In genomic region chr8:94010101-94010705, GRCm38 (mm10) we compare ENCODE assay signal across 10 mouse cellular contexts. TPM values are rescaled to one million over a fixed set of nuclear protein-coding genes. Genes with fewer than 3 reads are reported as not detected.
DNase-seq lines count a peak whose midpoint lies in the region; ATAC-seq lines count a peak whose summit lies in the region.
"Had no signal": no experiment of that assay in that cellular context is flagged by ENCODE, and none has a peak within 500 bp of the region (broad histone marks: within the 10 kb centered on the region; RNA-seq: fewer than 3 reads in every experiment).

No protein-coding gene starts in this region.

- H3K9ac ChIP-seq in embryonic facial prominence, embryonic 14.5 days (ENCODE audit: low read depth, low read length), result no peak overlapping the region
- H3K9ac ChIP-seq in liver, embryonic 12.5 days, result peak overlapping the region; percentile 99

- intact Hi-C loops in gastrocnemius, postnatal 14 days (cut with DNase I; ENCODE audit: low total_unique reads), result no loop called here

- H3K4me1 ChIP-seq in heart, embryonic 10.5 days, result peaks cover 30% of the 10 kb centered on the region
- H3K4me1 ChIP-seq in embryonic facial prominence, embryonic 14.5 days (ENCODE audit: control insufficient read depth, insufficient read depth, low read length), result 0 out of 2 replicates have a peak, but pooled peaks cover 3% of the 10 kb centered on the region
- H3K4me1 ChIP-seq in liver, embryonic 12.5 days, result peaks cover 57% of the 10 kb centered on the region

- no peak overlapping the region for H3K27ac ChIP-seq in heart, embryonic 10.5 days
- H3K27ac ChIP-seq in embryonic facial prominence, embryonic 14.5 days (replicated peaks; ENCODE audit: low read depth, low read length), result no peak overlapping the region
- H3K27ac ChIP-seq in liver, embryonic 12.5 days, result peak overlapping the region; percentile 64

- H3K4me3 ChIP-seq in heart, embryonic 10.5 days, result 0 out of 2 replicates have a peak overlapping the region, but pooled peaks have one; percentile 98
- H3K4me3 ChIP-seq in embryonic facial prominence, embryonic 14.5 days (ENCODE audit: low read depth, low read length), result no peak overlapping the region
- peak overlapping the region; percentile 97 for H3K4me3 ChIP-seq in liver, embryonic 12.5 days

- WGBS in heart, embryonic 10.5 days, result 62% methylated on average over 2 of the region's 2 CpGs
- 67% methylated on average over 2 of the region's 2 CpGs for WGBS in embryonic facial prominence, embryonic 14.5 days
- 56% methylated on average over 2 of the region's 2 CpGs for WGBS in liver, embryonic 12.5 days (ENCODE audit: insufficient replicate concordance)

- ATAC-seq in embryonic facial prominence, embryonic 14.5 days (ENCODE audit: low read depth), result no peak
- ATAC-seq in liver, embryonic 12.5 days, result no peak

- H3K36me3 ChIP-seq in heart, embryonic 10.5 days, result peaks cover 12% of the 10 kb centered on the region; the same call in 1 of the 2 replicates
- 0 out of 2 replicates have a peak, but pooled peaks cover 7% of the 10 kb centered on the region for H3K36me3 ChIP-seq in embryonic facial prominence, embryonic 14.5 days (ENCODE audit: control insufficient read depth, insufficient read depth, low read length)
- H3K36me3 ChIP-seq in liver, embryonic 12.5 days, result peaks cover 22% of the 10 kb centered on the region

- H3K9me3 ChIP-seq in heart, embryonic 10.5 days, result no peaks in the 10 kb centered on the region
- no peaks in the 10 kb centered on the region for H3K9me3 ChIP-seq in embryonic facial prominence, embryonic 14.5 days (ENCODE audit: control insufficient read depth, low read length)
- H3K9me3 ChIP-seq in liver, embryonic 12.5 days (replicated peaks), result no peaks in the 10 kb centered on the region

- H3K4me2 ChIP-seq in embryonic facial prominence, embryonic 14.5 days (ENCODE audit: low read depth, low read length), result peak overlapping the region; percentile 89
- H3K4me2 ChIP-seq in liver, embryonic 12.5 days, result peak overlapping the region; percentile 100

- DNase-seq in heart, embryonic 10.5 days (ENCODE audit: low spot score), result no peak
- no peak for DNase-seq in heart, adult 9 months (ENCODE audit: low spot score in 2 of 2)
- peak; percentile 47 for DNase-seq in 416B (ENCODE audit: low read depth)
- DNase-seq in embryonic facial prominence, embryonic 14.5 days (ENCODE audit: low spot score), result no peak
- no peak for DNase-seq in gastrocnemius, postnatal 4 days (ENCODE audit: low spot score in 2 of 2)
- DNase-seq in gastrocnemius, postnatal 14 days, result no peak
- DNase-seq in cerebellum, postnatal 14 days, result no peak
- DNase-seq: cerebellum, adult 18-20 months; kidney, postnatal 25 days had no signal

- no peaks in the 10 kb centered on the region for H3K27me3 ChIP-seq in heart, embryonic 10.5 days (ENCODE audit: insufficient read depth, poor library complexity, severe bottlenecking)
- no peaks in the 10 kb centered on the region for H3K27me3 ChIP-seq in embryonic facial prominence, embryonic 14.5 days (replicated peaks; ENCODE audit: control insufficient read depth, insufficient read depth, low read length)
- no peaks in the 10 kb centered on the region for H3K27me3 ChIP-seq in liver, embryonic 12.5 days (replicated peaks)

RNA-seq across cellular contexts. Expression of gene Amfr, which starts 2.4 kb away (rescaled TPM):
- polyA plus RNA-seq in heart, embryonic 10.5 days (2016; fragmentation: Nextera tagmentation; extraction: Ambion mirVana), result 52.1 and 57.9 TPM in 2 replicates
- 53.8 and 57.7 TPM in 2 replicates for polyA plus RNA-seq in embryonic facial prominence, embryonic 14.5 days (2014; fragmentation: Nextera tagmentation; extraction: Ambion mirVana)
- polyA plus RNA-seq in liver, embryonic 12.5 days (2016; fragmentation: Nextera tagmentation; extraction: Ambion mirVana), result 78.1 and 79.9 TPM in 2 replicates
- total RNA-seq in gastrocnemius, postnatal 4 days (2021), result 10 to 100 TPM; 93.2 to 98.0 TPM
- 10 to 100 TPM; 69.7 to 70.6 TPM for total RNA-seq in gastrocnemius, postnatal 14 days (2021)

RNA-seq across cellular contexts. Expression of gene Nudt21, which starts 26.6 kb away (rescaled TPM):
- 96.4 and 110 TPM in 2 replicates for polyA plus RNA-seq in heart, embryonic 10.5 days (2016; fragmentation: Nextera tagmentation; extraction: Ambion mirVana)
- 107 and 113 TPM in 2 replicates for polyA plus RNA-seq in embryonic facial prominence, embryonic 14.5 days (2014; fragmentation: Nextera tagmentation; extraction: Ambion mirVana)
- 100 and 102 TPM in 2 replicates for polyA plus RNA-seq in liver, embryonic 12.5 days (2016; fragmentation: Nextera tagmentation; extraction: Ambion mirVana)
- 10 to 100 TPM; 36.1 to 40.5 TPM for total RNA-seq in gastrocnemius, postnatal 4 days (2021)
- total RNA-seq in gastrocnemius, postnatal 14 days (2021), result 10 to 100 TPM; 14.6 to 18.5 TPM

RNA-seq across cellular contexts. Expression of gene Ogfod1, which starts 26.8 kb away (rescaled TPM):
- polyA plus RNA-seq in heart, embryonic 10.5 days (2016; fragmentation: Nextera tagmentation; extraction: Ambion mirVana), result 13.6 and 14.0 TPM in 2 replicates
- polyA plus RNA-seq in embryonic facial prominence, embryonic 14.5 days (2014; fragmentation: Nextera tagmentation; extraction: Ambion mirVana), result 13.0 and 16.0 TPM in 2 replicates
- polyA plus RNA-seq in liver, embryonic 12.5 days (2016; fragmentation: Nextera tagmentation; extraction: Ambion mirVana), result 7.2 and 8.2 TPM in 2 replicates
- 10 to 100 TPM; 19.2 to 20.2 TPM for total RNA-seq in gastrocnemius, postnatal 4 days (2021)
- 10 to 100 TPM; 14.5 to 15.2 TPM for total RNA-seq in gastrocnemius, postnatal 14 days (2021)
